Mouse (Mus musculus): Measurements from ENCODE around the gene Slc2a4.
"Not testable (repeated sequence)": the region's sequence is repeated elsewhere in the genome, so short reads cannot be mapped to it uniquely, and the experiment has no call there.

Slc2a4 gene

DNA sequence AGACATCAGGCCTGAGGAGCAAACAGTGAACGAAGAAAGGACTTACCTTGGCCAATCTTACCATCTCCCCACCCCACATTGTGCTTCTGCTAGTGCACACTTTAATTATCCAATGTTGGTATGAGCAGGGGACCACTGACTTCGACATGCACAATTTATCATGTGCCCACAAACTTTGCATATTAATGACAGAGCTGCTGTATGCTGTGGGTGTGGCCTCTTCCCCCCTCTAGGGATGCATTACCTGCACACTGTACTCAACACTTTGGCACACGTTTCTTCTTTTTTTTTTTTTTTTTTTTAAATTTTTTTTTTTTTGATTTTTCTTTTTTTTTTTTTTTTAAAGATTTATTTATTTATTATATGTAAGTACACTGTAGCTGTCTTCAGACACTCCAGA, 22.8 kb upstream of the Slc2a4 start:
- DNase-seq (ENCODE audit: low spot score), result no peak

DNA sequence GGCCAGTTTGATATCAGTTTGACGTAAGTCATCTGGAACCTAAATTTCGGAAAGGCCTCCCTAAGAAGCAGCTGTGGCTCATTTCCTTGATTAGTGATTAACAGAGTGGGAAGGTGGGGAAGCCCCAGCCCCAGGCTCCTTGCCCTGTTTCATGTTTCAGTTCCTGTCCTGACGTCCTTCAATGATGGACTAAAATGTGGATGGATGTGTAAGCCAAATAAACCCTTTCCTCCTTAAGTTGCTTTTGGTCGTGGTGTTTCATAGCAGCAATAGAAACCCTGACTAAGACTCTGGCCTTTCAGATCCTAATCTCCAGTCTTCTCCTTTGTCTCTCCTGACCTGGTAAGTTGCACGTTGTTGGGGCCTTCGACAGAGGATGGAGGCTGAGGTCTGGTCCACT, 22.2 kb upstream of the Slc2a4 start:
- DNase-seq (ENCODE audit: low spot score), result no peak

DNA sequence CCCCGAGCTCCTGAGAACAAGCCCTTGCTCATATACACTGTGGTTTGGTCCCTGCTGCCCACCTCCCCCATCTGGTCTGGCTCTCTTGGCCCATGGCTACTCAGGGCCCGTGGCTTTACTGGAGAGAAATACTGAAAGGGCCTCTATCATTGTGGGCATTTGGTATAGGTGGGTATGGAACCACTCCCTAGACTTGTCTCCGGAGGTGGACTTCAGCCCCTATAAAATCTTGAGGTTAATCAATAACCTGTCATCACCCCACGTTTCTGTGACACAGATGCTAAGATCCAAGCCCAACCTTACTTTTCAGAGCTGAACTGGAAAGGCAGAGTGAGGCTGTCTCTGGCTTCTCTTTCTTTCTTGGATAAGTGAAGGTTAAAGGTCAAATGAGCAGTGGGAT, 20.8 kb upstream of the Slc2a4 start:
- no peak for DNase-seq (ENCODE audit: low spot score)

DNA sequence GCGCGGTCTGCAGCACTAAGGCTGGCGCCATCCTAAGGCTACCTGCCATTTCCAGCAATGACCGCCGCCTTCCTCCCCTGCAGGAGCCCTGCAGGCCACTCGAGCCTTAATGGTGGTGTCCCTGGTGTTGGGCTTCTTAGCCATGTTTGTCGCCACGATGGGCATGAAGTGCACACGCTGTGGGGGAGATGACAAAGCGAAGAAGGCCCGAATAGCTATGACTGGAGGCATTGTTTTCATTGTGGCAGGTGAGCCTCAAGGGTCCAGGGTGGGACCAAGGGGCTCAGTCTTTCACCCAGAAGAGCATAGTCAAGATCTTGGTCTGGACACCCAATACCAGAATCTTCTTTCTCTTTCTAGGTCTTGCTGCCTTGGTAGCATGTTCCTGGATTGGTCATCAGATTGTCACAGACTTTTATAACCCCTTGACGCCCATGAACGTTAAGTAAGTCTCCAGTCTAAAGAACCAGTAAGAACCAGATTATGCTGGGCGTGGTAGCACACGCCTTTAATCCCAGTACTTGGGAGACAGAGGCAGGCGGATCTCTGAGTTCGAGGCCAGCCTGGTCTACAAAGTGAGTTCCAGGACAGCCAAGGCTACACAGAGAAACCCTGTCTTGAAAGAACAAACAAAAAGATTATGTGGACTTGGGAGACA, 19.0 kb upstream of the Slc2a4 start:
- no peak for DNase-seq (ENCODE audit: low spot score)

DNA sequence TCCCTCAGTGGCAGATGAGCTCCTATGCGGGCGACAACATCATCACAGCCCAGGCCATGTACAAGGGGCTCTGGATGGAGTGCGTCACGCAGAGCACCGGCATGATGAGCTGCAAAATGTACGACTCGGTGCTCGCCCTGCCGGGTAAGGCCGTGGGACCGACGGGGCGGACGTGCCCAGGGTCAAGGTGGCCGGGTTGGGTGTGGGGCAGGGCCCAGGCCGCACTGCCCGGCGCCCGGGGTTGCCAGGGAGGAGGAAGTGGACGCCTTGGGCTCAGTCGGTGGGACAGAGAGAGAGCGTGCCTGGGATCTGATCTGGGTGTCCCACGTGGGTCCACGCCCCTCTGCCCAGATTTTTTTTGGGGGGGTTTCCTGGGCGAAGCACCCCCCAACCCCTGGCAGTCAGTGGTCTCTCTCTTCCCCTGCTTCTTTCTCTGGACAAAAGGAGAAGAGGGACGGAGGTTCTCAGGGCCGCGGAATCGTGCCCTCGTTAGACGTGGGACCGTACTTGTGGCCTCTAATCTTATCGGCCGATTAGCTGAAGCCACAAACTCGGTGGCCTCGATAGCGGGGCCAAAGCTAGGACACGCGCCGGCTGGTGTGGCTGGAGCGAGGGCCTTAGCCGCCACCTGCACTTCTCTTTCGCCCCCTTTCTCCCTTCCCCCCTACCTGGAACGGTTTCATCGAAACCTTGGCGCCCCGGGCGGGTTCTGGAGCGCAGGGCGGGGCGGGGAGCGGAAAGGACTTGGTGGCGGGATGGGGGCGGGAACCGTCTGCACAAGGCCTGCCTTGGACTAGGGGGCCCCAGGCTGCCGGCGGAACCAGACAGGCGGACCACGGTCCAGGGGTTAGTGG, 18.2 kb upstream of the Slc2a4 start:
- DNase-seq (ENCODE audit: low spot score), result no peak

DNA sequence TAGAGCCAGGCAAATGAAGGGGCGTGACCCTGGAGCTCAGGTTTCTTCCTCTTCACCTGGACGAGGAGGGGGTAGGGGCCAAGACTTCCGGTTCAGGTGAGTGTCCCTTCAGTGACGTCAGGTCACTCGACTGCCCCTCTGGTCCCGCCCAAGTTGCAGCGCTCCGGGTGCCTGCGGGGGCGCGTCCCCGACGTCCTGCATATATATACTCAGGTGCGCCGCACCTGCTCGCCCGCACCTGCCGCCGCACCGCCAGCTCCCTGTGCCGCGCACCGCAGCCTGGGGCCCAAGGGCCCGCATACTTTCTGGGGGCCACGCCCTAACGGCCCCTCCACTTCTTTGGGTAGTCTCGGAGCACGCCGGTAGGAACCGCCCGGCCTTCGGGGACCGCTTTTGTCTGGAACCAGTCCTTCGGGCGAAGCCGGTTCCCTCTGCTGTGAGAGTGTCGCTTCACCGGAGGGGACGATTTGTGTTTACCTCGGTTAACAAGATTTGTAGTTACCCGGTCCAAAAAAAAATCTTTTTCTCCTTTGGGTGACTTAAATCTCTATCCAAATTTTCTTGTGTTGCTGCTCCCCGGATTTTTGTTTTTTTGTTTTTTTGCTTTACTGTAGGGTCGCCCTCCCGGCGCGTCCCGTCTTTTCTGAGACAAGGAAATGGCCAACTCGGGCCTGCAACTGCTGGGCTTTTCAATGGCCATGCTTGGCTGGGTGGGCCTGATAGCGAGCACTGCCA, 17.4 kb upstream of the Slc2a4 start:
- DNase-seq (ENCODE audit: low spot score), result no peak

DNA sequence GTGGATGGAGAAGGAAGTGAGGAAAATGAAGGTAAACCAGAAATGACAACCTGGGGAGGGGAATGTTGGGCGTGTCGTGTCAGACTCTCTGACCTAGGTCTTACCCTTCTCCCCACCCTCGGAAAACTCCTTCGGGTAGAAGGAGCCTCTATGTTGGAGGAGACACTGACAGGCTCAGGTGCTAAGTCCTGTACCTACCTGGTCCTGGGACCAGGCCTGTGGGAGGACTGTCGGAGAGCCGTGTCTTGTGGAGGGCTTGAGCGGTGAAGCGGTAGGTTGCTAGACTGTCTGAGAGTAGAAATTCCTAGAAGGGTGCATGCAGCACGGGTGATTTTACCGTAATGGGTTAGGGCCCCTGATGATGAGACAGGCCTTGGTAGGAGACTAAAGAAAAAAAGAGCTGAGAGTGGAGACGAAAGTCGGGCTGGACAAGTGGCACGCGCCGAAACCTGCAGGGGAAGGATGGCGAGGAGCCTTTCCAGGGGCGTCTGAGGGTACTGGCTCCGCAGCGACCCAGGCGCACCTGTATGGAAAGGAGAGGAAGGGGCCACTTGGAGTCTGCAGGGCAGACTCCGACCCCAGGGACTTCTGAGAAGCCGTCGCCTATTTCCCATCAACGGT, 16.8 kb upstream of the Slc2a4 start, which contains the start of gene Cldn7:
TSS of gene Cldn7 (plus strand) at position 130 of the 621 bp plus-strand sequence.
- DNase-seq (ENCODE audit: low spot score), result no peak

DNA sequence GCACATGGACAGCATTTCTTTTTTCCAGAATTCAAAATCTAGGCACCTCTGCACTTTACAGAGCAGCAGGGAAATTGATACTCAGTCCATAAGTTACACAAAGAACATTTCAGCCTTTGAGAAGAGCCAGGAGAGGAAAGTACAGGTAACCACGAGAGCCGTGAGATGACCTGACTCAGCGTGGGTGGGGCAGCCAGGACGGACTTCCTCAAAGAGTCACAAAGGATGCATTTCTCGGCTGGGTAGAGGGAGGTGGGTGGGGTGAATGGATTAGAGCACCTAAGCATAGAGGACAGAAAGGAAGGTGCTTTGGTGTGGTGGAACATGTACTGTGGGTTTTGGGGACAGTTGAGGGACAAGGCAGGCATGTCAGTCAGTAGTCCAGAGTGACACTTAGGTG, 13.9 kb upstream of the Slc2a4 start:
- no peak for DNase-seq (ENCODE audit: low spot score)

DNA sequence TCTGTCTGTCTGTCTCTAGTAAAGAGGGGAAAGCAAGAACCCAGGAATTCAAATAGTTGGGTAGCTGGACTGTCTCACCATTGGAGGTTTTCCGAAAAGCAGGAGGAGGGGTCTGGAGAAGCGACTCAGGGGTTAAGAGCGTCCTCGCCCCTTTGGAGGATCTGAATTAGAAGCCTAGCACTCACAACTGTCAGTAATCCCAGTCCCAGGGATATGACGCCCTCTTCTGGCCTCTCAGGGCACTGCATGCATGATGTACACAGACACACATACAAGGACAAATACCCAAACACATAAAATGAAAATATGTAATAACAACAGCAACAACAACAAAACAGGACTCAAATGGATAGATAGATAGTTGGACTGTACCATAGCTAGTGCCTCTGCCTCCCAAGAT, 12.6 kb upstream of the Slc2a4 start:
- DNase-seq (ENCODE audit: low spot score), result no peak

DNA sequence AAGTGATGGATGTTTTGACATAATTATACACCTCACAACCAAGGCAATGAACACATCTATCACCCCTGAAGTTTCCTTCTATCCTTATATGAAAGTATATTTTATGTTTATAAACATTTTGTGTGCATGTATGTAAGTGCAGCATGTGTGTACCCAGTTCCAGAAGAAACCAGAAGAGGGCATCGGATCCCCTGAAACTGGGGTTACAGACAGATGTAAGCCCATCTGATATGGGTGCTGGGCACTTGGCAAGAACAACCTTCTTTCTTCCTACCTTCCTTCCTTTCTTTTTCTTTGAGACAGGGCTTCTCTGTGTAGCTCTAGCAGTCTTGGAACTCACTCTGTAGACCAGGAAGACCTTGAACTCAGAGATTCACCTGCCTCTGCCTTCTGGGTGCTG, 8.2 kb upstream of the Slc2a4 start:
- DNase-seq (ENCODE audit: low spot score), result no peak

DNA sequence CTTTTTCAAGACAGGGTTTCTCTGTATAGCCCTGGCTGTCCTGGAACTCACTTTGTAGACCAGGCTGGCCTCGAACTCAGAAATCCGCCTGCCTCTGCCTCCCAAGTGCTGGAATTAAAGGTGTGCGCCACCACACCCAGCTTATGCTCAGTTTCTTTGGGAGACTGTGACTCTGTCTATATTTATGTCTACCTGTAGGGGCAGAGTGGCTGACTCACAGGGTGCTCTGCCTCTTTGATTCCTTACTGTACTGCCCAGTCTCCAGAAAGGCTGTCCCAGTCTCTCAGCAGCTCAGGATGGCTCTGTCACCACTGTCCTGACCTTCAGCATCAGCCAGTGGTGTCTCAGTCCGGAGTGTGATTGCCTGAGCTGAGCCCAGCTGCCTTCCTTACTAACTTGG, 7.6 kb upstream of the Slc2a4 start:
- DNase-seq (ENCODE audit: low spot score), result not testable (repeated sequence)

DNA sequence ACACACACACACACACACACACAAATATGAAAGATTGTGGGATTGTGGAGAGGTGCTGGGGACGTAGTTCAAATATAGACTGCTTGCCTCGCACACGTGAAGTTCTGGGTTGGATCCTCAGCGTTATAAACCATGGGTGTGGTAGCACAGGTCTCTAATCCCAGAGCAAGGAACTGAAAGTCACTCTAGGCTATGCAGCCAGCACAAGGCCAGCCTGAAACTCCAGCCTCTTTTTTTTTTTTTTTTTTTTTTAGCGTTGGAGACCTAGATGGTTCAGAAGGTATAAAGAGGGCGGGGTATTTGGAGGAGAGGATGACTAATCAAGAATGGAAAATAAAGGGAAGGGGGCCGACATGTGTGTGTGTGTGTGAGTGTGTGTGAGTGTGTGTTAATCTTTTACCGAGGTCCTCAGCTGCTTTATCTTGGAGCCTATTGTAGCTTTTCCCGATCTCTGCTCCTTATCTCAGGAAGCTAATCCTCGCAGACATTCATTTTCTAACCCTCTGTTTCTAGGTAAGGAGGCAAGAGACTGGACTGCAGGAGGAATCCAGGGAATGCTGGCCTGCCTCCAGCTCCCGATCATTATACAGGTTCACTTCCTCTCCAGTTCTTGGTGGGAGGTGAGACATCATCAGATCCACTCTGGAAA, 5.4 kb upstream of the Slc2a4 start:
- DNase-seq (ENCODE audit: low spot score), result no peak

DNA sequence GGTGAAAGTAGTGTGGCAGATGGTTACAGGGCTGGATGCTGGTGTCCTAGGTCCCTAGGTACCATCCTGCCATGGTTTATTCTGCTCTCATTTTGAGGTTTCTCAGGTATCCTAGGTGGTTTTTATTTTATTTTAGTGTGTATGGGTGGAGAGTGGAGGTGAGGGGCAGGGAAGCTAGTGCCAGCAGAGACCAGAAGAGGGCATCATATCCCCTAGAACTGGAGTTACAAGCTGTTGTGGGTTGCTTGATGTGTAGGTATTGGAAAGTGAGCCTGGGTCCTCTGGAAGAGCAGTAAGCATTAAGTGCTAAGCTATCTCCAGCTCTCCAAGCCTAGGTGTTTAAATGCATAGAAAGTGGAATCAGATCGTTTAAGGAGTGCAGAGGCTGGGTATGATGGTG, 4.3 kb upstream of the Slc2a4 start:
- no peak for DNase-seq (ENCODE audit: low spot score)

DNA sequence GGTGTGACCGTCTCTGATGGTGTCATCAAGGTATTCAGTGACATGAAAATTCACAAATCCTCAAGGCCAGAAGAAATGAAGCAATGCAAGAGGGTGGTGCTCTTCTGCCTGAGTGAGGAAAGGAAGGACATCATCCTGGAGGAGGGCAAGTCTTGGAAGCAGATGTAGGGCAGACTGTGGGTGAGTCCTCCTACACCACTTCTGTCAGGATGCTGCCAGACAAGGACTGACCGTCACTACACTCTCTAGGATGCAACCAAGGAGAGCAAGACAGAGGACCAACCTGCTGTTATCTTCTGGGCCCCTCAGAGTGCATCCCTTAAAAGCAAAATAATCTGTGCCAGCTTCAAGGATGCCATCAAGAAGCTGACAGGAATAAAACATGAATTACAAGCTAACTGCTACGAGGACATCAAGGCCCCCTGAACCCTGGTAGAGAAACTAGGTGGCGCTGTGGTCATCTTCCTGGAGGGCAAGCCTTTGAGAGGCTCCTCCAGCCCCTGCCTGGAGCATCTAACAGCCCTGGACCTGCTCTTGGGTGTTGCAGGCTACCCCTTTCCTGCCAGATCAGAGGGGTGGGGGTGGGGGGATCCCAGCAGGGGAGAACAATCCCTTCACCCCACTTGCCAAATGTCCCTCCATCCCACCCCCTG, 2.9 kb upstream of the Slc2a4 start:
- DNase-seq (ENCODE audit: low spot score), result no peak

DNA sequence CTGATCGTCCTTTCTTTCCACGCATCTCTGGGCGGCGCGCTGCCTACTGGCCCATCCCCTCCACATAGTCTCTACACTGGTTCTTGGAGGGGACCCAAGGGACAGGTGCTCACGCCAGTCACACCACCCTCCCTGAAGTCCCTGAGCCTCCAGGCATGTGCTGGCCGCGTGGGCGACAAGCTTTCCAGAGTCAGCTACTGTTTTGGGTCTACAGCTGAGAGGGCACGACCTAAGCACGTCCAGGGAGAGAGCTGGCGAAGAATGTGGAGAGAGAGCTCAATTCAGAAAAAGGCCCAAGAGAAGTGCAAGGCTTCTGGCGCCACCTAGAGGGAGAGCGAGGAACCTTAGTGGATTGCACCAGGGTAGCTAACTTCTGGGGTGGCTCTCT, 769 bp upstream of the Slc2a4 start:
- peak; percentile 72 for DNase-seq (ENCODE audit: low spot score)

DNA sequence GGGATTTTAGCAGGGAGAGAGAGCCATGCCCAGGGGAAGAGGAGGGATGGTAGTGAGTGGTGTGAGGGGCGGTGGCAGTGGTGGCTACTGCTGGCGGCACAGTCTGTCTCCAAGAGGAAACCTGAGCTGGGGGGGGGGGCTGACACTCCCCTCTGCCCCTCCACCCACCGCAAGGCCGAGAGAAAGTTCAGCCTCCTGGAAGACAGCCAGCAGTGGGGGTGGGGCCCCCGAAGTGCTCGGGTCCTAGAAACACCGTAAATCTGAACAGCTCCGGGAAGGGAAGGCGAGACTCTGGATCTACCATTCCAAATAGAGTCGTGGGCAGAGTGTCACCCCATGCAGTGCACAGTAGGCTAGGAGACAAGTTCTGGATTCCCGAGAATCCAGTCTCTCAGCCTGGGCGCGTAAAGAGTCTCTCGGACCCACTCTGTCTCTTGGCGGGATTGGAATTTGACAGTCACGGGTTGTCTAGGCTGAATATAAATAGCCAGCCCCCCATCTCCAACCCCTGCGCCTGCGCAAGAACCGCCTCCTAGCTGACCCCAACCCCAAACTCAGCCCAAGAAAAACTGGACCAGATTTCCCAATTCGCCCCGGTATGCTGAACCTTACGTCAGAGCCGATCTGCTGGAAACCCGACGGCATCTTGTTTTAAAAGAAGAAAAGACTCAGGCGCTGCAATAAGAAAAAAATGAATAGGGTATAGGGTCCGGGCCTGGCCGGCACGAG, 487 bp downstream of the Slc2a4 start:
- DNase-seq (ENCODE audit: low spot score), result no peak

DNA sequence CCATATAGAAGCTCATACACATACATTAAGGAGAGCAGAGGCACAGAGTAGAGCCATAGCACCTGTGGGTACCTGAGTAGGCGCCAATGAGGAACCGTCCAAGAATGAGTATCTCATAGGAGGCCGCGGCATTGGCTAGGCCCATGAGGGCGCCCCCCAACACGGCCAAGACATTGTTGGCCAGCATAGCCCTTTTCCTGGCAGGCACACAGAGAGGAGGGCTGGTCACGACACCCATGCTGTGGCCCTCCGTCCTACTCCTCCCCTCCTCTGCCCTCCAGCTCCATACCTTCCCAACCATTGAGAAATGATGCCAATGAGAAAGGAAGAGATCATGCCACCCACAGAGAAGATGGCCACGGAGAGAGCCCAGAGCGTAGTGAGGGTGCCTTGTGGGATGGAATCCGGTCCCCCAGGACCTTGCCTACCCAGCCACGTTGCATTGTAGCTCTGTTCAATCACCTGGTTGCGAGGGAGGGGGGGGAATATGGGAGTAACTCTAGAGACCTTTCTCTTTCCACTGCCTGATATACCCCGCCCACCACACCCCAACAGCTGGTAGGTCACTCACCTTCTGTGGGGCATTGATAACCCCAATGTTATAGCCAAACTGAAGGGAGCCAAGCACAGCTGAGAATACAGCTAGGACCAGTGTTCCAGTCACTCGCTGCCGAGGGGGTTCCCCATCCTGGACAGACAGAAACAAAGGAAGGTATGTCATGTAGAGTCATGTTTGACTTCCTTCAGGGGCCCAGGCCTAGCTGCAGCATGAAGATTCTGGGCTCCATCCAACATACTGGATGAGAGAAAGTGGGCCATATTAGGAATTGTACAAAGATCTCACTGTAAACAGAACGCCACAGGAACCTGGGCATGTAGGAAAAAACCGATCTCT, 1.7 kb downstream of the Slc2a4 start:
- no peak for DNase-seq (ENCODE audit: low spot score)

DNA sequence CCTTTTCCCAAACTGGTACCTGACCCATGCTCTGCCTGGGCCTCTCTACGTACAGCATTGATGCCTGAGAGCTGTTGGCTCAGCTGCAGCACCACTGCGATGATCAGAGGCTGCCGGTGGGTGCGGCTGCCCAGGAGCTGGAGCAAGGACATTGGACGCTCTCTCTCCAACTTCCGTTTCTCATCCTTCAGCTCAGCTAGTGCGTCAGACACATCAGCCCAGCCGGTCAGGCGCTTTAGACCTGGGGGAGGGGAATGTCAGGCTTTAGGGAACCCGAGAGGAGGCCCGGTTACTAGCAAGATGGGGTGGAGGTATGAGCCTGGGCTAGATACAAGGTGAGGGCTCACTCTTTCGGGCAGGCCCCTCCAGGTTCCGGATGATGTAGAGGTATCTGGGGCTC, 2.8 kb downstream of the Slc2a4 start:
- no peak for DNase-seq (ENCODE audit: low spot score)

DNA sequence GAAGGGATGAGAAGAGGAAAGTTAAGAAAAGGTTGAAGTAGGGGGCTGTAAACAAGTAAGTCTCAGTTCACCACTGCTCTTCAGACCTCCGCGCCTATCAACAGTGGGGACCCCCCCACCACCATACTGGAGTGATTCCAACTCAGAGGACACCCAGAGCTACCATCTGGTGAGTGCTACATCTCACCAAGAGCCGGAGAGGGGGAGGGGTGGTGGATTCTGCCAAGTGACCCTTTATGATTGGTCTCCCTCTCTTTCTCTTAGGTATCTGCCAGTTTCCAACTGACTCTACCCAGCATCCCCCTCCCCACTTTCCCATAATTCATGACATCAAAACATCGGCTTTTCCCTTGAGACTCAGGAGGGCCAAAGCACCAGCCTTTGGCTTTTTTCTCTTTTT, 7.0 kb downstream of the Slc2a4 start:
- DNase-seq (ENCODE audit: low spot score), result no peak

DNA sequence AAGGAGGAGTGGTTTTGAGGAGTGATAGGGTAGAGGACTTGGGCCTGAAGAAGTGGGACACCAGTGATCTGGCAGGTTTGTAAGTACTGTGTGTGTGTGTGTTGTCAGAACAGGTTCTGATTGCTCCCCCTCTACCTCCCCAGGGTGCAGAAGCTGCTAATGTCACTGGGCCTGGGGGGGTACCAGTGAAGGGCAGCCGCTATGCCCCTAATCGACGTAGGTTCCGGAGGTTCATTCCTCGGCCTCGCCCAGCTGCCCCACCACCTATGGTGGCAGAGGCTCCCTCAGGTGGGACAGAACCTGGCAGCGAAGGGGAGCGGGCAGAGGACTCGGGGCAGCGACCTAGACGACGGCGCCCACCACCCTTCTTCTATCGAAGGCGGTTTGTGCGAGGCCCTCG, 8.3 kb downstream of the Slc2a4 start:
- no peak for DNase-seq (ENCODE audit: low spot score)
